Mouse (Mus musculus) bone marrow macrophage, adult 2 months (primary cell): ENCODE measurements around the gene Hist2h3b.
"Not testable (repeated sequence)": the region's sequence is repeated elsewhere in the genome, so short reads cannot be mapped to it uniquely, and the experiment has no call there.

Experiments
- CTCF ChIP-seq: IDR thresholded peaks from 2 replicates; pipeline ENCODE4 v1.5.1; 2012; ENCODE audit warnings: low read depth, mild to moderate bottlenecking, low read length, moderate library complexity
- POLR2A ChIP-seq: IDR thresholded peaks from 2 replicates; pipeline ENCODE4 v1.6.1; 2012; ENCODE audit warnings: mild to moderate bottlenecking, low read depth, low read length, borderline replicate concordance

DNA sequence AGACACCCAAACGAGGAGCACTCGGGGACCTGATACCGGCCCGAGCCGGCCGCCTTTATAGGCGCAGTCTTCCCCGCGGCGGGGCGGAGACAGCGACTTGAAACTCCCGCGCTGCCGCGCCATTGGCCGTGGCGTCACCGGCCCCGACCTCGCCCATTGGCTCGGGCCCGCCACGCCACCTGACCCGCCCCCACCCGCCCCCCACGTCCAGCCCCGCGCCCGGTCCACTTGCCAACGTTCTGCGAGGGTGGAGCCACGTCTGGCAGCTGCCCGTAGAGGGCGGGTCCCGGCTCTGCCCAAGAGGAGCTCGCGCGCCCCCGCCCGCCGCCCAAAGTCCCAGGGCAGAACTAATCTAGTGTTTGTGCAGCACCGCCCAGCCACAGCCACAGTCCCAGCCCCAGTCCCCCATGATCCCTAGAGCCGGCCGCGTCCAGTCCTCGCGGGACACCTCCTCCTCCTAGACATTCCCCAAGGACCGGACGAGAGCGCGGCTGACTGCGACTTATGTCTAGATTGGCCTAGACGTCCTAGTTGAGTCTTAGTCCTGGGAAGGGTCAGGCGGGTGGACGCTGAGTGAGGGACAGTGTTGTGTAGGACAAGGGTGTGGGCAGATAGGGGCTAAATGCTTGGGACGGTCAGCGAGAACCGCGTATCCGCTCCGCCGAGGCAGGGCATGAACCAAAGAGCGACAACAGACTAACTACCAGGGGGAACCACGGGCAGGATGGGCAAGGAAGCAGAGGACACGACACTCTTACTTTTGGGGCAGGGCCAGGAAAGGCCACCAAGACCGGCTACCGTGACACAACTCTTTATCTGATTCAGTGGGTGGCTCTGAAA is 29.3 kb upstream of the Hist2h3b start, which contains the start of gene Hist2h3c2:
- not testable (repeated sequence) for TF ChIP-seq CTCF, POLR2A
